36 mouse cellular contexts compared by ENCODE assay signal in genomic region chr13:56403381-56404086, GRCm38 (mm10). TPM values are rescaled to one million over a fixed set of nuclear protein-coding genes. Genes with fewer than 3 reads are reported as not detected.
DNase-seq lines count a peak whose midpoint lies in the region; ATAC-seq and TF ChIP-seq lines count a peak whose summit lies in the region.
"Had no signal": no experiment of that assay in that cellular context is flagged by ENCODE, and none has a peak within 500 bp of the region (broad histone marks: within the 10 kb centered on the region; RNA-seq: fewer than 3 reads in every experiment).

No protein-coding gene starts in this region.

- H3K36me3 ChIP-seq in limb, embryonic 11.5 days (ENCODE audit: control insufficient read depth, insufficient read depth, low read length) = no peaks in the 10 kb centered on the region
- no peaks in the 10 kb centered on the region for H3K36me3 ChIP-seq in thymus, adult 2 months (ENCODE audit: control insufficient read depth, insufficient read depth, low read length)
- H3K36me3 ChIP-seq: heart, embryonic 15.5 days; hindbrain, embryonic 13.5 days; neural tube, embryonic 12.5 days had no signal

- peaks cover 7% of the 10 kb centered on the region for H3K4me1 ChIP-seq in limb, embryonic 11.5 days (ENCODE audit: control insufficient read depth, insufficient read depth, low read length)
- H3K4me1 ChIP-seq in thymus, adult 2 months (replicated peaks; ENCODE audit: control insufficient read depth, insufficient read depth, low read length) = no peaks in the 10 kb centered on the region
- H3K4me1 ChIP-seq: heart, embryonic 15.5 days; hindbrain, embryonic 13.5 days; neural tube, embryonic 12.5 days had no signal

- TF ChIP-seq CTCF in thymus, adult 2 months (IDR thresholded peaks at IDR 0.05; ENCODE audit: borderline replicate concordance, control insufficient read depth, extremely low read depth, insufficient read depth, low read length, poor library complexity) = no peak

- no peak overlapping the region for H3K4me3 ChIP-seq in limb, embryonic 11.5 days (ENCODE audit: low read depth, low read length)
- H3K4me3 ChIP-seq in thymus, adult 2 months (ENCODE audit: control insufficient read depth, insufficient read depth, low read length) = no peak overlapping the region
- H3K4me3 ChIP-seq: heart, embryonic 15.5 days; hindbrain, embryonic 13.5 days; left cerebral cortex, adult 2 months; neural tube, embryonic 12.5 days had no signal

- H3K4me2 ChIP-seq in limb, embryonic 11.5 days (ENCODE audit: low read depth, severe bottlenecking) = no peak overlapping the region
- H3K4me2 ChIP-seq: heart, embryonic 15.5 days; hindbrain, embryonic 13.5 days; neural tube, embryonic 12.5 days had no signal

- no peak for ATAC-seq in limb, embryonic 11.5 days (ENCODE audit: insufficient number of reproducible peaks, low FRiP score, low TSS enrichment, low read depth)
- ATAC-seq: CD4-positive, CD25-positive, alpha-beta regulatory T cell, adult 4 months; inflammation-experienced regulatory T-cells, adult 6 months had no signal

- 54% methylated on average over 8 of the region's 8 CpGs for WGBS in limb, embryonic 11.5 days
- WGBS in thymus, adult 2 months = 90% methylated on average over 8 of the region's 8 CpGs

- no peak overlapping the region for H3K27ac ChIP-seq in limb, embryonic 11.5 days (replicated peaks; ENCODE audit: low read depth, low read length)
- H3K27ac ChIP-seq in thymus, adult 2 months (ENCODE audit: control insufficient read depth, insufficient read depth, low read length) = no peak overlapping the region
- H3K27ac ChIP-seq: heart, embryonic 15.5 days; hindbrain, embryonic 13.5 days; left cerebral cortex, adult 2 months; neural tube, embryonic 12.5 days had no signal

- H3K27me3 ChIP-seq in limb, embryonic 11.5 days (ENCODE audit: control insufficient read depth, insufficient read depth, low read length) = no peaks in the 10 kb centered on the region
- H3K27me3 ChIP-seq in thymus, adult 2 months (ENCODE audit: control insufficient read depth, insufficient read depth, low read length) = no peaks in the 10 kb centered on the region
- H3K27me3 ChIP-seq: heart, embryonic 15.5 days; hindbrain, embryonic 13.5 days; neural tube, embryonic 12.5 days had no signal

- intact Hi-C loops in left cerebral cortex, postnatal 4 days (cut with DNase I) = no loop called here
- intact Hi-C loops in left cerebral cortex, postnatal 14 days (cut with DNase I) = no loop called here

- H3K9me3 ChIP-seq in limb, embryonic 11.5 days (ENCODE audit: control insufficient read depth, low read length) = no peaks in the 10 kb centered on the region
- H3K9me3 ChIP-seq: heart, embryonic 15.5 days; hindbrain, embryonic 13.5 days; neural tube, embryonic 12.5 days had no signal

- TF ChIP-seq POLR2A in thymus, adult 2 months (IDR thresholded peaks at IDR 0.05; ENCODE audit: control insufficient read depth, extremely low read depth, insufficient read depth, low read length, poor library complexity) = no peak

- peak; percentile 52 to 74 for DNase-seq in cerebellum, postnatal 10 days
- DNase-seq in cerebellum, postnatal 36 days = no peak
- DNase-seq in left cerebral cortex, postnatal 4 days = peak; percentile 39
- no peak for DNase-seq in left cerebral cortex, postnatal 14 days (ENCODE audit: low spot score in 2 of 2)
- DNase-seq in limb, embryonic 11.5 days (ENCODE audit: low spot score) = peak; percentile 44
- no peak for DNase-seq in thymus, adult 2 months
- DNase-seq in layer of hippocampus, adult 9-10 months (ENCODE audit: low spot score) = no peak
- no peak for DNase-seq in embryo, embryonic 10 days (ENCODE audit: low spot score)
- DNase-seq: adrenal gland, postnatal 25 days; cerebellum, adult 11 months; gastrocnemius, postnatal 36 days; heart, postnatal 36 days; kidney, adult 18-20 months; kidney, postnatal 4 days; layer of hippocampus, adult 9-11 months; lung, postnatal 4 days; midbrain, embryonic 14.5 days; retina, postnatal 1 day; right cerebral cortex, postnatal 25 days; thymus, postnatal 14 days had no signal

- no peak overlapping the region for H3K9ac ChIP-seq in limb, embryonic 11.5 days (ENCODE audit: low read length)
- H3K9ac ChIP-seq: heart, embryonic 15.5 days; hindbrain, embryonic 13.5 days; neural tube, embryonic 12.5 days had no signal

RNA-seq across cellular contexts. Expression of gene Gm3045, which starts 22.9 kb away (rescaled TPM):
- not detected for total RNA-seq in left cerebral cortex, postnatal 4 days (2021)
- not detected for total RNA-seq in left cerebral cortex, postnatal 14 days (2021)
- not detected in 2 replicates for polyA plus RNA-seq in limb, embryonic 11.5 days (2014; fragmentation: Nextera tagmentation; extraction: Ambion mirVana)
- not detected in 2 replicates for polyA plus RNA-seq in thymus, adult 2 months (2012; rRNA removed)
- total RNA-seq: adrenal gland, postnatal 25 days; gastrocnemius, postnatal 36 days; heart, adult 8-10 months; heart, postnatal 36 days; left cerebral cortex, adult 2 months; liver, adult 2 months; megakaryocyte-erythroid progenitor cell, adult 5-6 weeks had no signal
- polyA plus RNA-seq: CD4-positive, CD25-positive, alpha-beta regulatory T cell, adult 4 months; cortical plate, adult 2 months; forebrain, embryonic 11.5 days; frontal cortex, adult 2 months; heart, embryonic 15.5 days; hindbrain, embryonic 13.5 days; inflammation-experienced regulatory T-cells, adult 6 months; kidney, embryonic 16.5 days; liver, adult 2 months; liver, embryonic 16.5 days; lung, embryonic 16.5 days; midbrain, embryonic 14.5 days; neural tube, embryonic 12.5 days; spleen, adult 2 months had no signal

RNA-seq across cellular contexts. Expression of gene Slc25a48, which starts 34.6 kb away (rescaled TPM):
- total RNA-seq in left cerebral cortex, postnatal 4 days (2021) = not detected
- total RNA-seq in left cerebral cortex, postnatal 14 days (2021) = under 1 TPM; 0.08 to 0.13 TPM
- polyA plus RNA-seq in limb, embryonic 11.5 days (2014; fragmentation: Nextera tagmentation; extraction: Ambion mirVana) = 0.07 TPM in 1 of 2 replicates, not detected in the other
- 0.31 and 0.43 TPM in 2 replicates for polyA plus RNA-seq in thymus, adult 2 months (2012; rRNA removed)
- total RNA-seq: left cerebral cortex, adult 2 months; megakaryocyte-erythroid progenitor cell, adult 5-6 weeks had no signal
- polyA plus RNA-seq: CD4-positive, CD25-positive, alpha-beta regulatory T cell, adult 4 months; forebrain, embryonic 11.5 days; hindbrain, embryonic 13.5 days; inflammation-experienced regulatory T-cells, adult 6 months; neural tube, embryonic 12.5 days had no signal

Comparison
In these comparisons a context has a peak if more than half of its experiments do, and no peak if none do; other contexts are left out.
1. DNase-seq: peak in cerebellum, postnatal 10 days (2 of 2), left cerebral cortex, postnatal 4 days (single experiment) and limb, embryonic 11.5 days (single experiment); none in cerebellum, postnatal 36 days (0 of 2), left cerebral cortex, postnatal 14 days (0 of 2), thymus, adult 2 months (single experiment), layer of hippocampus, adult 9-10 months (single experiment) and embryo, embryonic 10 days (single experiment).